Mouse (Mus musculus): Measurements from ENCODE around the gene Spata45.

DNA sequence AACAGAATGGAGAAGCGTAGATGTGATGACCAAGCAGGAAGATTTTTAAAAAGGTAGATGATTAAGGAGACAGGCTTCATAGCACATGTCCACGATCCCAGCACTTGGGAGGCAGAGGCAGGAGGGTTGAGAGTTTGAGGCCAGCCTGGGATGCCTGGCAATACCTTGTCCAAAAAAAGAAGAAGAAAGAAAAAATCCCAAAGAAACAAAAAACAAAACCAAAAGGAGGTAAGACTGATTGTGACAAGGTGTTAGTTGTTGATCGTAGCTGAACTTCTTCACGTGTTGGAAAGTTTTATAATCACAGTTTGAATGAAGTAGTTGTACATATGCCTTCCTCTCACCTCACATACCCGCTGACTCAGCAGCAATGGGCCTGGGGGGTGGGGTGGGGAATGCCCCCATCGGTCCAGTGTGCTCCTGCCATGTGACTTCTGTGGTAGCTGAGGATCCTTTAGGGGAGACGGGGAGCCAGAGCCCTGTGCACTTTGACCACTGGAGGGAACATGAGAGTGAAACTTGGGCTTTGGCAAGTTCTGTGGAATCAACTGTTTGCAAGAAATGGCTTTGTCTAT is 50.0 kb downstream of the Spata45 start:
- TF ChIP-seq EP300 (IDR thresholded peaks at IDR 0.05; ENCODE audit: insufficient read depth, low read depth, low read length) (no peak), CTCF (IDR thresholded peaks at IDR 0.05; ENCODE audit: low read depth, low read length) (no peak)
